15 mouse cellular contexts compared by ENCODE assay signal in the genomic region with DNA sequence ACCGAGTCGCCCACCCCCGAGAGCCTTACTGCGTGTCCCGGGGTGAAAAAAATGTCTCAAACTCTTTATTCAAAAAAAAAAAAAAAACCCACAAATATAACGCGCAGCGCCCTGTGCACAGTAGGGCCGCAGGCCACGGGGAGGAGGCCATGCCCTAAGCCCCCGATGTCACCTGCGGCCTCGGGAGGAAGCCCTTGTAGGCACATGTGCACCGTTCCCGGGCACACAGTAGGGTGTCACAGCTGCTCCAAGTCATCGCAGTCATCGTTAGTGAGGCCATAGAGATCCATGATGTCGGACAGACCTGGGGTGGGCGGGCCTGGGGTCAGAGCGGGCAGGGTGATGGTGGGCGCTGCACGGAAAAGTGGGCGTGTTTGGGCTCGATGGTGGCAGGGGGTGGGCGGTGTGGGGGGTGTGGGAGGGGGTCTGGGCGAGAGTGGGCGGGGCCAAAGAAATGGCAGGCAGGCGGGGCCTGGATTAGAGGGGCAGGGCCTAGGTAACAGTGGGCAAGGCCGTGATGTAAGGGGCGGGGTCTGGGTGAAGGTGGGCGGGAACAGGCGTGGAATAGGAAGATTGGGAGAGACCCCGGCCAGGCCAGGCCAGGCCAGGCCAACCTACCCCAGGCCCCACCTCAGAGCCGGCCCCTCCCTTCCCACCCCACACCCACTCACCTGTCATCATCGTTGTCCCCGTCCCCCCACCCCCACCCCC. TPM values are rescaled to one million over a fixed set of nuclear protein-coding genes. Genes with fewer than 3 reads are reported as not detected.
DNase-seq lines count a peak whose midpoint lies in the region; ATAC-seq and TF ChIP-seq lines count a peak whose summit lies in the region.
"Had no signal": no experiment of that assay in that cellular context is flagged by ENCODE, and none has a peak within 500 bp of the region (broad histone marks: within the 10 kb centered on the region; RNA-seq: fewer than 3 reads in every experiment).

No protein-coding gene starts in this region.

- DNase-seq in gastrocnemius, postnatal 14 days = peak; percentile 3
- no peak for DNase-seq in gastrocnemius, adult 18-20 months (ENCODE audit: low spot score)
- peak; percentile 22 to 23 for DNase-seq in right cerebral cortex, postnatal 10 days (ENCODE audit: low spot score in 2 of 2)
- no peak for DNase-seq in right cerebral cortex, postnatal 25 days
- DNase-seq in ES-CJ7 (ENCODE audit: low read depth, low spot score) = peak; percentile 25

- ATAC-seq in granulocyte monocyte progenitor cell, adult 5-6 weeks (replicated peaks; ENCODE audit: poor library complexity, severe bottlenecking) = no peak
- ATAC-seq: intestine, embryonic 16.5 days; midbrain, embryonic 16.5 days had no signal

- H3K4me1 ChIP-seq in testis, adult 2 months (ENCODE audit: control insufficient read depth, insufficient read depth, low read length) = peaks cover 19% of the 10 kb centered on the region
- H3K4me1 ChIP-seq: embryonic facial prominence, embryonic 12.5 days; forebrain, embryonic 10.5 days; heart, embryonic 10.5 days; hindbrain, embryonic 12.5 days; neural tube, embryonic 13.5 days had no signal

- no peak; the same call in 1 of the 2 replicates for TF ChIP-seq POLR2A in testis, adult 2 months (IDR thresholded peaks at IDR 0.05; ENCODE audit: control insufficient read depth, low read depth, low read length)

- intact Hi-C loops in gastrocnemius, postnatal 14 days (cut with DNase I; ENCODE audit: low total_unique reads) = no loop called here

- peak overlapping the region; percentile 62 for H3K27ac ChIP-seq in testis, adult 2 months (ENCODE audit: control insufficient read depth, insufficient read depth, low read depth, low read length)
- H3K27ac ChIP-seq: embryonic facial prominence, embryonic 12.5 days; forebrain, embryonic 10.5 days; heart, embryonic 10.5 days; hindbrain, embryonic 12.5 days; macrophage; neural tube, embryonic 13.5 days had no signal

- H3K36me3 ChIP-seq in testis, adult 2 months (ENCODE audit: control insufficient read depth, insufficient read depth, low read length) = no peaks in the 10 kb centered on the region

- TF ChIP-seq CTCF in testis, adult 2 months (IDR thresholded peaks at IDR 0.05; ENCODE audit: control insufficient read depth, insufficient read depth, insufficient replicate concordance, low read depth, low read length) = no peak

- H3K27me3 ChIP-seq in testis, adult 2 months (ENCODE audit: control insufficient read depth, insufficient read depth, low read length) = no peaks in the 10 kb centered on the region
- H3K27me3 ChIP-seq: embryonic facial prominence, embryonic 12.5 days; hindbrain, embryonic 12.5 days; neural tube, embryonic 13.5 days had no signal

- H3K4me3 ChIP-seq in testis, adult 2 months (ENCODE audit: control insufficient read depth, low read depth, low read length) = peak overlapping the region; percentile 90
- H3K4me3 ChIP-seq: embryonic facial prominence, embryonic 12.5 days; forebrain, embryonic 10.5 days; heart, embryonic 10.5 days; hindbrain, embryonic 12.5 days; neural tube, embryonic 13.5 days had no signal

RNA-seq across cellular contexts. Expression of a gene that starts 8.4 kb away (rescaled TPM):
- total RNA-seq in gastrocnemius, postnatal 14 days (2021) = 1 to 10 TPM; 8.0 to 8.5 TPM
- 1 to 10 TPM; 1.8 to 2.7 TPM for total RNA-seq in gastrocnemius, adult 18-20 months (2021)
- 24.0 and 26.3 TPM in 2 replicates for polyA plus RNA-seq in testis, adult 2 months (2012; rRNA removed)
- 7.5 and 25.7 TPM in 2 replicates for total RNA-seq in granulocyte monocyte progenitor cell, adult 5-6 weeks (2014; fragmentation: Nextera tagmentation)
- 18.1 and 23.7 TPM in 2 replicates for total RNA-seq in granulocyte monocyte progenitor cell, adult 5-6 weeks (2017)

Comparison
In these comparisons a context has a peak if more than half of its experiments do, and no peak if none do; other contexts are left out.
1. DNase-seq: peak in gastrocnemius, postnatal 14 days (single experiment), right cerebral cortex, postnatal 10 days (2 of 2) and ES-CJ7 (single experiment); none in gastrocnemius, adult 18-20 months (single experiment) and right cerebral cortex, postnatal 25 days (single experiment).